Mouse (Mus musculus): Measurements from ENCODE around the gene Slc38a6.

Slc38a6 gene

DNA sequence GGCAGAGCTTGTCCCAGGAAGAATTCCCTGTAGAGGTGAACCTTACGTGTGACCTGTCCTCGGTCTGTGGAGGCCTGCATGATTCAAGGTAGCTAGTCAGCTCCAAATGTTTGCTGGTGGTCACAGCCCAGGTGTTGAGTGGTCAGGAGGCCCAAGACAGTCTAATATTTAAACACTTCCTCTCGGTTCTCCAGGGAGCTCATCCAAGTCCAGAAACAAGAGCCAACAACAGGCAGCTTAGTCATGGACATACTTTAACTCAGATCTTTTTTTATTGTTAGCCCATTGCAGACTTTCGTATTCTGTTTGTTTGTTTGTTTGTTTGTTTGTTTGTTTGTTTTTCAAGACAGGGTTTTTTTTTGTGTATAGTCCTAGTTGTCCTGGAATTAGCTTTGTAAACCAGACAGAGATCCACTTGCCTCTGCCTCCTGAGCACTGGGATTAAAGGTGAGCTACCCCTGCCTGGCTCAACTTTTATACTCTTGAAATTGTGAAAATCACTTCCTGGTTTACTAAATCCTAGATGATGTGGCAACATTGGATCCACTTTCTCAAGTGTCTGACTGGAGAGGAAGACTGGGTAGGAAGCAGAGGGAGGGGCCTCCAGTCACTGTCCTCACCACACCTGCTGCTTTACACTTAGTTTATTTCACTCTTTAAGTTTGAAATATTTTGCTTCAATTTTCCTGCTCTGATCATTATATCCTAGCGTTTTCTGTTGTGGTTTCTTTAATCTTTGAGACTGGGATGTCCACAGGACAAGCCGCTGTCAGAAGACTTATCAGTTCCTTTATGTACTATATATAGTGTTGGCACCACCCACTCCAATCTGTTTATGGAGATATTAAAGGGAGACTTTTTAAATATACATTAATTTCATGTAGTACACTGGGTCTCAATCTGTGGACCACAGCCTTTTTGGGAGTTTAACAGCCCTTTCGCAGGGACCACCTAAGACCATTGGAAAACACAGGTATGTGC, 31.4 kb downstream of the Slc38a6 start:
- peak; percentile 34 for DNase-seq (ENCODE audit: extremely low read depth, low read depth, low spot score)

- DNase-seq (ENCODE audit: extremely low read depth, low read depth, low spot score), result no peak
Observed at GRCm38 (mm10) chr12:73324180-73324586, 37.6 kb downstream of the Slc38a6 start.

GRCm38 (mm10) chr12:73324742-73325141, 38.2 kb downstream of the Slc38a6 start:
- DNase-seq (ENCODE audit: extremely low read depth, low read depth, low spot score), result no peak

DNA sequence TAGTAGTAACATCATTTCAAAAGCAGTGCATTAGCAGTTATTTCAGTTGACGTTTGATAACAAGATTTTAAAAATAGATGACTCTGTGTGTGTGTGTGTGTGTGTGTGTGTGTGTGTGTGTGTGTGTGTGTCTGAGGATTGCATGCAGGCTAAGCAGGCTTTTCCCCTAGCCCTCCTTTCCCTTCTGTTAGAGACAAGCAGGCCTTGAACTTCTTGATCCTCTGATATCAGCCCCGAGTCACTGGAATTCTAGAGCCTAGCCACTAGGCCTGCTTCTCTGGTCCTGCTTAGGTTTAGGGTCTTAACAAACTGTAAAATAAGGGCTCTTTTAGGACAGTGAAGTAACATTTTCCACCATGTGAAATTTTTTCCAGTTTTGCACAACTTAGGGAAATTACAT, 38.6 kb downstream of the Slc38a6 start:
- DNase-seq (ENCODE audit: extremely low read depth, low read depth, low spot score), result no peak

GRCm38 (mm10) chr12:73325617-73326016, 39.0 kb downstream of the Slc38a6 start:
- DNase-seq (ENCODE audit: extremely low read depth, low read depth, low spot score), result no peak

- no peak for DNase-seq (ENCODE audit: extremely low read depth, low read depth, low spot score)
Observed at GRCm38 (mm10) chr12:73327381-73327780, 40.8 kb downstream of the Slc38a6 start.

DNA sequence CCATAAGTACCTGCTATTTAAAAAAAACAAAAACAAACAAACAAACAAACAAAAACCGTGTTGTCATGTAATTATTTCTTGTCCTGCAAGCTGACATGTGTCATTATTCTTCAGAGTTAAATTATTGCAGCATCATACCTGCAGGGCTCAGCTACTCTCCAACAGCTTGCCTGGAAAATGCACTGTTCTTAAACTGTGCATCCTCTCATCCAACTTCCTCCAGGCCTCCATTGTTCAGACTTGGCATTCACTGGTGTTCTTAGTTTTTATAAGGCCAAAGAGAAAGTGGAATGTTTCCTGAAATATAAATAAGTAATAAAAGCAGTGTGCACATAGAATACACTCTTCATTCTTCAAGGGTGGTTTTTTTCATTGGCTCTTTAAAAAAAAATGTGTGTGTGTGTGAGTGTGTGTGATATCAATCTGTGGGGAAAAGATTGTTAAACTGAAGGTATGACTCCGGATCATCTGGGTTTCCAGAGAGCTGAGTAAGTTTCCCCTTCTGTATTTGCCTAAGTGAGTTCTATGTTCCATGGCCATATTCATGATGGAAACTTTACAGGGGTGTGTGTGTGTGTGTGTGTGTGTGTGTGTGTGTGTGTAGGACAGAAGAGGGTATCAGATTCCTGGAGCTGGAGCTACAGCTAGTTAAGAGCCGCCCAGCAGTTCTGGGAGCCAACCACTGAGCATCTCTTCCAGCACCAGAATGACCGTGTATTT, 42.0 kb downstream of the Slc38a6 start:
- peak; percentile 50 for DNase-seq (ENCODE audit: extremely low read depth, low read depth, low spot score)

GRCm38 (mm10) chr12:73330236-73330635, 43.7 kb downstream of the Slc38a6 start:
- peak; percentile 66 for DNase-seq (ENCODE audit: extremely low read depth, low read depth, low spot score)

DNA sequence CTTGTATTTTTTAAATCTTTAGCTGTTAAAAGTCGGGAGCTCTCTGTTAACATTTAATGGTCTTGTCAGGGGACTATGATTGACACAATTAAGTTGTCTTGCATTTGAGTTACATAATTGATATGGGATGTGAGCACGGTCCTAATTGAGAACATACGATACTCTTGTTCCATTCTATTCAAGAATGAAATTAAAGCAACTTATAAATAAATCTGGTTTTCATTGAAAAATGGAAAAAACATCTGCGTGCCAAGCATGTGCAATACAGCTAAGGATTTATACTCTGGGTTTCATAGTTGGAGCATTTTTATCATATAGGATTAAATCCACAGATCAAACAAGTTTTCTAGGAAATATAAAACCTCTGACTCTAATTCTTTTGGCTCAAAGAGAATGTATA, 46.1 kb downstream of the Slc38a6 start:
- no peak for DNase-seq (ENCODE audit: extremely low read depth, low read depth, low spot score)

- no peak for DNase-seq (ENCODE audit: extremely low read depth, low read depth, low spot score)
Observed at GRCm38 (mm10) chr12:73334051-73334551, 47.5 kb downstream of the Slc38a6 start.

DNA sequence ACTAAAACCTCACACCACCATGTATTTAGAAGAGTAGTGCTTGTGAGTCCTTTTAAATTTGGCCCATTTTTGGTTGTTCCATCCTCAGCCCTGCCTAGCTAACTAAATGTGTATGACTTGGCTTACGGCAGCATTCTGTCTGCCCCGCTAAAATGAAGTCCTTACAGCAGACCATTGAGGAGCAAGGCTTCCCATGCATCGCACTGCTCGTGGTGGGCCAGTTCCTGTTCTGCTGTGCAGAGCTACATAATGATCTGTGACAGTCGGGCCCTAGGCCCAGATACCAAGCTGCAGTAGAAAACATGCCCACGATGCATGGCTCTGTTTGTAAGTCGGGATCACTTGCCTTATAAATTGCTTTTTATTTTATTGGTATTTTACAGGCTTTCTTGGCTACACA, 50.5 kb downstream of the Slc38a6 start:
- no peak for DNase-seq (ENCODE audit: extremely low read depth, low read depth, low spot score)

- DNase-seq (ENCODE audit: extremely low read depth, low read depth, low spot score), result no peak
Observed at GRCm38 (mm10) chr12:73340642-73341293, 54.2 kb downstream of the Slc38a6 start.

DNA sequence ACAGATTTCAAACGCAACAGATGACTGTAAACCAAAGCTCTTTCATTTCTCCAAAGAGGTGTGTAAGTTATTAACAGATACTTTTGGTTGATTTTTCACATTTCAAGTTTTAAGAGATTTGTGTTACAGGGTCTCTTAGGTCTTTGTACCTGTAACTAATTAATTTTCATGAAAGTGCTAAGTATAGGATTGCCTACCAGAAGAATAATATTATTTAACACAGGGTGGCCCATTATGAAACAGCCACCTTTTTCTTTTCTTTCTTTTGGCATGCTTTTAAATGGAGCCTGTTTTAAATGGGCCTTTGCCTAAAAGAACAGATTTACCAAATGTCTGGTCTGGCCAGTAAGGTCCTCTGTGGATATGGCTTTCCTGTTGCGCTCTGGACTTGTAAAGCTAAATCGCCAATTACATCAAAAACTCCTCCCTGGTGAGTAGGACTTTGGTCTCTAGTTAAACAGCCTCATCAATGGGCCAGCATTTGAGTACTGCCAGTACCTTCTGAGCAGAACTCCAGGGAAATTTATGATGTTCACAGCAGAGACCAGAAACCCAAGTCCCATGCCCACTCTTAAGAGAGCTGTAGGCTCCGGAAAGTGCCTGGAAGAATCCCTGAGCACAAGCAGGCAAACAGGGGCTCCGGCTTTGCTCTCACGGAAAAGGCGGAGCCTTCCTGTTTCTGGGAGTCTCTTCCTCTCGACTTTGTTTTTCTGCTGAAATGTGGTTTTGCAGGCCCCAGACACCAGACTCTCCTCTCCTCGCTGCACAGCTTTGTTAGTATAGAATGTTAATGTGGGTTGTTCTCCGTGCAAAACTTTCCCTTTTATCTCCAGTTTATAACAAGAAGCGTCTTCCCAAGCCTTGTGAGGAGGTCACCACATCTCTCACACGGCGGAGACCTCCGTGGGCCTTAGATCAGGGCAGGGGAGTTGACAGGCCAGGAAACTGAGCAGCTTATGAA, 55.4 kb downstream of the Slc38a6 start:
- DNase-seq (ENCODE audit: extremely low read depth, low read depth, low spot score), result no peak

DNA sequence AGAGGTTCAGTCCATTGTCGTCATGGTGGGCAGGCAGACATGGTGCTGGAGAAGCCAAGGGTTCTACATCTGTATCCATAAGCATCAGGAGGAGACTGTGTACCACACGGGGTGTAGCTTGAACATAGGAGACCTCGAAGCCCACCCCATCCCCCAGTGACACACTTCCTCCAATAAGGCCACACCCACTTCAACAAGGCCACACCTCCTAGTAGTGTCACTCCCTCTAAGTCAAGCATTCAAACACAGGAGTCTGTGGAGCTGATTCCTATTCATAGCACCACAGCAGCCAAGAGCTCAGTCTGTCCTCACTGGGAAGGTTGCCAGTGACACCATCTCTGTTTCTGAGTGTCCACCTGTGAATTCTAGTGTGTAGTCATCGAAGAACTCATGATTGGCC, 57.7 kb downstream of the Slc38a6 start:
- no peak for DNase-seq (ENCODE audit: extremely low read depth, low read depth, low spot score)

DNA sequence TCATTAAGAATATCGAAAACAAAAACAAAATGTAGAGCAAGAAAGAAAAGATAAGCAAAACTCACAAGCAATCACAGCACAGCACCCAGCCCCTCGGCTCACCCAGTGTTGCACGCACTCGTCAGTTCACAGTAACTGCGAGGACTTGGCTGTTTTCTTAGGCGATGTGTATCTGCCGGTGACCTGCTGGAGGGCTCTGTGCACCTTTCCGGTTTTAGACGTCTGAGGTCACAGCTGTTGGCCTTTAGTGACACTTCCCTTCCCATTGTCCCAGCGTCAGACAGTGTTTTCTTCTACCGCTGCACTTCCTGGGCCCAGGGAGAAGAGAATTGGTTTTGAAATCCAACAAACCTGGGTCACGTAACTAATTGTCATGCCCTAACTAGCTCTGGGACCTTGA, 58.6 kb downstream of the Slc38a6 start:
- DNase-seq (ENCODE audit: extremely low read depth, low read depth, low spot score), result no peak

GRCm38 (mm10) chr12:73347202-73347601, 60.6 kb downstream of the Slc38a6 start:
- DNase-seq (ENCODE audit: extremely low read depth, low read depth, low spot score), result no peak

DNA sequence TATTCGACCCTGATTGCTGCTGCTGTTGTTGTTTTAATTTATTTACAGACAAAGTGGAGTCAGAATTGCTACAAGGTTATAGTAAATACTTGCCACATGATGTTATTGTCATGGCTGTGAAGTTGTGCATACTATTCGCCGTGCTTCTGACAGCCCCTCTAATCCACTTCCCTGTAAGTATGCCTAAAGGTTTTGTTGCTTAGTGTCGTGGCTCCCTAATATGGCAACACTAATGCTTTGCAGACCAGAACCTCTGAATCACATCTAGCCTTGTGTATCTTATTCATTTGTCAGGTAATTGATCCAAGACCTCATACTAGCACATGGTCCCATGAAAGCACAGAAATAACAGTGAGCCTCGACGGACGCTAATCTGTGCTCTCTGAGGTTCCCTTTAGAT, 63.9 kb downstream of the Slc38a6 start:
- no peak for DNase-seq (ENCODE audit: extremely low read depth, low read depth, low spot score)

GRCm38 (mm10) chr12:73350982-73351381, 64.4 kb downstream of the Slc38a6 start:
- DNase-seq (ENCODE audit: extremely low read depth, low read depth, low spot score), result no peak

GRCm38 (mm10) chr12:73351746-73352145, 65.2 kb downstream of the Slc38a6 start:
- no peak for DNase-seq (ENCODE audit: extremely low read depth, low read depth, low spot score)

GRCm38 (mm10) chr12:73353362-73353761, 66.8 kb downstream of the Slc38a6 start:
- peak; percentile 92 for DNase-seq (ENCODE audit: extremely low read depth, low read depth, low spot score)
